Mouse (Mus musculus): ENCODE data around the gene Foxk1. TPM values are rescaled to one million over a fixed set of nuclear protein-coding genes. Genes with fewer than 3 reads are reported as not detected.

Gene Foxk1
- polyA plus RNA-seq, 1 experiment from 2014 or later = 29.3 TPM

- ATAC-seq (no peak), DNase-seq (ENCODE audit: low read depth, low spot score) (no peak)
- H3K27me3 ChIP-seq = no peaks in the 10 kb centered on the region
- TF ChIP-seq CTCF (IDR thresholded peaks at IDR 0.05) = no peak
- in situ Hi-C loops (cut with MboI; ENCODE audit: low pct_unique_long_range_greater_than_20kb) = no loop called here
- CTCF ChIA-PET = interaction anchor here (1.5 kb wide), 1 partner anchor 49 kb away, joined by 3 read pairs; no protein-coding TSS in a partner anchor
- POLR2A ChIA-PET = interaction anchor here (0.9 to 1.1 kb wide), 2 partner anchors 11 to 83 kb away, joined by 3 to 4 read pairs; no protein-coding TSS in a partner anchor
These were observed 49.5 kb downstream of the Foxk1 start for GRCm38 (mm10) chr5:142450846-142451245.

- in situ Hi-C loops (cut with MboI; ENCODE audit: low pct_unique_long_range_greater_than_20kb) = no loop called here
- CTCF ChIA-PET = interaction anchor here (1.5 kb wide), 1 partner anchor 50 kb away, joined by 3 read pairs; no protein-coding TSS in a partner anchor
- no peaks in the 10 kb centered on the region for H3K27me3 ChIP-seq
- TF ChIP-seq CTCF (IDR thresholded peaks at IDR 0.05) = no peak
- DNase-seq (ENCODE audit: low read depth, low spot score) = no peak
- no peak for ATAC-seq
- POLR2A ChIA-PET = interaction anchor here (0.8 to 1.1 kb wide), 3 partner anchors 10 to 84 kb away, joined by 3 to 4 read pairs (median 3); no protein-coding TSS in a partner anchor
These were observed 50.5 kb downstream of the Foxk1 start for GRCm38 (mm10) chr5:142451759-142452158.

GRCm38 (mm10) chr5:142453742-142454141 is 52.4 kb downstream of the Foxk1 start:
- H3K27me3 ChIP-seq = no peaks in the 10 kb centered on the region
- DNase-seq (ENCODE audit: low read depth, low spot score) (no peak), ATAC-seq (no peak)
- TF ChIP-seq CTCF (IDR thresholded peaks at IDR 0.05) = no peak
- ChIA-PET POLR2A (no interaction called here), CTCF (no interaction called here)
- in situ Hi-C loops (cut with MboI; ENCODE audit: low pct_unique_long_range_greater_than_20kb) = no loop called here

- in situ Hi-C loops (cut with MboI; ENCODE audit: low pct_unique_long_range_greater_than_20kb) = no loop called here
- TF ChIP-seq CTCF (IDR thresholded peaks at IDR 0.05) = no peak
- H3K27me3 ChIP-seq = no peaks in the 10 kb centered on the region
- DNase-seq (ENCODE audit: low read depth, low spot score) (no peak), ATAC-seq (no peak)
- CTCF ChIA-PET = no interaction called here
- POLR2A ChIA-PET = no interaction called here
These were observed 55.0 kb downstream of the Foxk1 start for GRCm38 (mm10) chr5:142456318-142456717.

- TF ChIP-seq CTCF (IDR thresholded peaks at IDR 0.05) = no peak
- DNase-seq (ENCODE audit: low read depth, low spot score) = no peak
- in situ Hi-C loops (cut with MboI; ENCODE audit: low pct_unique_long_range_greater_than_20kb) = no loop called here
- ChIA-PET POLR2A (no interaction called here), CTCF (no interaction called here)
- no peaks in the 10 kb centered on the region for H3K27me3 ChIP-seq
- ATAC-seq = no peak
These were observed 56.0 kb downstream of the Foxk1 start for GRCm38 (mm10) chr5:142457345-142457744.

GRCm38 (mm10) chr5:142458791-142459557 is 57.7 kb downstream of the Foxk1 start:
- TF ChIP-seq CTCF (IDR thresholded peaks at IDR 0.05) = no peak

GRCm38 (mm10) chr5:142459834-142460233 is 58.5 kb downstream of the Foxk1 start:
- ATAC-seq (no peak), DNase-seq (ENCODE audit: low read depth, low spot score) (no peak)
- ChIA-PET POLR2A (interaction anchor here (0.6 kb wide), 1 partner anchor 59 kb away, joined by 4 read pairs; the partner anchor contains the start of gene Foxk1), CTCF (interaction anchor here (0.9 kb wide), 1 partner anchor 12 kb away, joined by 3 read pairs; no protein-coding TSS in a partner anchor)
- in situ Hi-C loops (cut with MboI; ENCODE audit: low pct_unique_long_range_greater_than_20kb) = no loop called here
- TF ChIP-seq CTCF (IDR thresholded peaks at IDR 0.05) = no peak
- no peaks in the 10 kb centered on the region for H3K27me3 ChIP-seq

More at GRCm38 (mm10) chr5:142458791-142459557, 57.7 kb downstream of the Foxk1 start:
- DNase-seq (ENCODE audit: low read depth, low spot score) = no peak
- in situ Hi-C loops (cut with MboI; ENCODE audit: low pct_unique_long_range_greater_than_20kb) = no loop called here
- POLR2A ChIA-PET = no interaction called here
- no peak for ATAC-seq
- H3K27me3 ChIP-seq = no peaks in the 10 kb centered on the region
- CTCF ChIA-PET = no interaction called here

- in situ Hi-C loops (cut with MboI; ENCODE audit: low pct_unique_long_range_greater_than_20kb) = no loop called here
- CTCF ChIA-PET = interaction anchor here (3.2 kb wide), 1 partner anchor 15 kb away, joined by 16 read pairs; no protein-coding TSS in a partner anchor
These were observed 60.8 kb downstream of the Foxk1 start for GRCm38 (mm10) chr5:142461942-142462640.

GRCm38 (mm10) chr5:142462641-142462948 is 61.3 kb downstream of the Foxk1 start:
- no peaks in the 10 kb centered on the region for H3K27me3 ChIP-seq
- ChIA-PET POLR2A (interaction anchor here (1.2 to 1.8 kb wide), 2 partner anchors 11 to 60 kb away, joined by 3 to 6 read pairs; no protein-coding TSS in a partner anchor), CTCF (interaction anchor here (3.2 kb wide), 1 partner anchor 15 kb away, joined by 16 read pairs; no protein-coding TSS in a partner anchor)
- no peak for ATAC-seq
- no peak for TF ChIP-seq CTCF (IDR thresholded peaks at IDR 0.05)
- in situ Hi-C loops (cut with MboI; ENCODE audit: low pct_unique_long_range_greater_than_20kb) = no loop called here
- no peak for DNase-seq (ENCODE audit: low read depth, low spot score)

More at GRCm38 (mm10) chr5:142461942-142462640, 60.8 kb downstream of the Foxk1 start:
- POLR2A ChIA-PET = interaction anchor here (1.2 to 1.8 kb wide), 2 partner anchors 11 to 60 kb away, joined by 3 to 6 read pairs; no protein-coding TSS in a partner anchor
- ATAC-seq (no peak), DNase-seq (ENCODE audit: low read depth, low spot score) (no peak)
- TF ChIP-seq CTCF (IDR thresholded peaks at IDR 0.05) = no peak
- no peaks in the 10 kb centered on the region for H3K27me3 ChIP-seq

GRCm38 (mm10) chr5:142463011-142463410 is 61.7 kb downstream of the Foxk1 start:
- no peak for TF ChIP-seq CTCF (IDR thresholded peaks at IDR 0.05)
- DNase-seq (ENCODE audit: low read depth, low spot score) (no peak), ATAC-seq (no peak)
- in situ Hi-C loops (cut with MboI; ENCODE audit: low pct_unique_long_range_greater_than_20kb) = no loop called here
- ChIA-PET POLR2A (interaction anchor here (1.8 kb wide), 1 partner anchor 61 kb away, joined by 6 read pairs; no protein-coding TSS in a partner anchor), CTCF (interaction anchor here (3.2 kb wide), 1 partner anchor 16 kb away, joined by 16 read pairs; no protein-coding TSS in a partner anchor)
- no peaks in the 10 kb centered on the region for H3K27me3 ChIP-seq
